Mouse (Mus musculus) heart, adult 11 months (tissue): ENCODE measurements at regions not wholly inside any gene's neighbourhood (a gene's known extent, or its start where the extent isn't known, plus 50 kb on each side); places are given as distances from the start of the nearest gene placed in this dataset.

Experiments used
- DNase-seq: peaks from one replicate; pipeline ENCODE4 v3.0.0; 2022

- DNase-seq, result peak; percentile 97
Measured at GRCm38 (mm10) chr11:64579826-64580225, 143.4 kb upstream of the F930015N05Rik start.

DNA sequence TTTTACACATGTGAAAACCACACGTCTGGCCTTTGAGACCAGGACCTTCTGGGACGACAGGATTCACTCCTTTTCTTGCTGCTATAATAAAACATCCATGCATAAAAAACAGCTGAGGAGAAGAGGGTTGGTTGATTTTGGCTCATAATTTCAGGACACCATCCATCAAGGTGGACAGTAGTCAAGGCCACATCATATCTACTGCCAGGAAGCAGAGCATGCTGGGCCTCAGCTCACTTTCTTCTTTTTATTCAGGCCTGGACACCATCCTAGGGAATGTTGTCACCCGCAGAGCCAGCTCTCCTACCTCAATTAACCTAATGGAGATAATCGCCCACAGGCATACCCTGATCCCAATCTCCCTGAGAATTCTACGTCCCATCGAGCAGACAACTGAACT is 149.6 kb upstream of the F930015N05Rik start:
- DNase-seq, result no peak

GRCm38 (mm10) chr11:64587034-64587710 is 150.7 kb upstream of the F930015N05Rik start:
- no peak for DNase-seq

DNA sequence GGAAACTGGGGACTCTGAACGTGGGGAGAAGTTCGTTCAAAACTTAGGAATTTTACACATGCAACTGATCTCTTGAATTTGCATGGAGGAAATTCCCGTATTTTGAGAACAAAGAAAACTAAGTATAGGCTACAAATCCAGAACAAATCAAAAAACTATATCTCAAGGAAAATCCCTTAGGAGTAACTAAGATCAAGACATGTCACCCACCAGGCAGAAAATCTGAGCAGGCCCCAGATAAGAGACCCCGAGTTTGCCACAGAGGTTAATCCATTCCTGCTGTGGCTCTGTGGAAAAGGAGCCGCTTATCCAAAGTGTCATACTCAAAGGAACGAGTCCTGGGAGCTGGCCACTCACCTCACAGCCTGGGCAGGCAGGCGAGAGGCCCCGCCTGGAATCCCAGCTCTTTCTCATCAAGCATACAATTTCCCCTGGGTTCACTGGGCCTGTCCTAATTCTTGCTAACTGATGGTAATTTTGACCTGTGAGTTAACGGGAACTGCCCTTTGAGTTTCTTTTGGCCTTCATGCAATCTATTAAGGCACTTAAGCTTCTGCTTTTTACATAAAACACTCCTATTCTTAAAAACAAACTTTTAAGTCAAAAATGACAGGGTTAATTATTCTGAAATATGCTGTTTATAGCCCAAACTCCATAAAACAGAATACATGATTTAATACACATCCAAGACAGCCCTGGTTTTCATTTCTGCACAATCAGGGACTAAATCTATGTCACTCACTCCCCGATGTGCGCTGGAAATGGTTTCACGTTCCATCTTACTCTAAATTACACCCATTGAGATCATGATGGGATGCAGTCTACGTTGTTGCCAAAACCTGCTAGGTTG is 151.5 kb upstream of the F930015N05Rik start:
- no peak for DNase-seq

- DNase-seq, result no peak
Measured at GRCm38 (mm10) chr11:64588601-64588989, 152.1 kb upstream of the F930015N05Rik start.

GRCm38 (mm10) chr11:64589026-64589425 is 152.6 kb upstream of the F930015N05Rik start:
- DNase-seq, result no peak

GRCm38 (mm10) chr11:64590091-64590490 is 153.6 kb upstream of the F930015N05Rik start:
- no peak for DNase-seq

DNA sequence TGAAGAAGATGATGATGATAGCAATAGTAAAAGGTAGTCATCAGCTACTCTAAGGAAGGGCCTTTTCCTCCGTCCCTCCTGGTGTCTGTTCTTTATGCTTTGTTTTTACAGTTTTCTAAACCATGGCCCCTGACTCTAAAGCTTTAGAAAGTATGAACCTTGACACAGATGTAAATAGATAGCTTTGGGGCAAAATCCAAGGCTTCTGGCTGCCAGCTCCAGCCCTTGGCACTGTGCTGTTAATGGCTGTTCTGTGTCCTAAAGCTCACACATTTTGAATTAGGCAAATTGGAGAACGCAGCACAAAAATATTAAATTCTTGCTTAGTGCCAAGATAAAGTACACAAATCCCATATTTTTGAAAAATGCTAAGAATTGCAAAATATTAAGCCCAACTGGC is 155.8 kb upstream of the F930015N05Rik start:
- no peak for DNase-seq

DNA sequence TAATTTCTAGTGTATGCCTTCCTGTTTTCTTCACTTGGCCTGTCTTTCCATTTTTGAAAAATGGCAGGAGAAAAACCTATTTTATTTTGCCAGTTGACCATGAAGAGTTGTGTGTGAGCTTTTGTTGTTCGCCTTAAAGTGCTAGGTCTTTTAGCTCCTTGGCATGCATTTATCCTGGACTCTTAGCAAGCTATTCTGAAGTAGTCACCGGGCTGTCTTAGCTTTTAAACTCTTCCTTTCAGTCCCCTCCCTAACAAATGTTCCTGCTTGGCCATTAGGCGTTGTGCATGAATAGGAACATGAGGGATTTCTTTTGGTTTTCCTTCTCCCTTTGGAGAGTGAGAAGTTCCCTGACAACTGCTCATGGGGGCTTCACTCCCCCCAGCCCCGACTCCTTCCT is 160.9 kb upstream of the F930015N05Rik start:
- DNase-seq, result no peak

DNA sequence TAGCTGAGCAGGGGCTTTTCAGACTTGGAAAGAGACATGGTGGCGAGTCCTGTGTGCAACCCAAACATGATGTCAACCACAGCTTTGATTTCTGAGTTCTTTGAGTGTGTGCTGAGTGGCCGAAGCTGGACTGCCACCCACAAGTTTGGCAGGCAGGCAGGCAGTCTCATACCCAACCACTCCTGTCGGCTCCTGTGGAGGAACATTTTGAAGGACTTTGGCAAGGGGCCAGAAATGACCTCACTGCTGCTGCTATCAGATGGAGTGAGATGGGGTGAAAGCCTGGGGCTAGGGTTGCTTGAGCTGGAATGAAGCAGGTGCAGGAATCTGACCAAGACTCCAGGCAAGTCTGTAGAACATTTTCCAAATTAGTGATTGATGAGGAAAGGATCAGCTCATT is 162.7 kb upstream of the F930015N05Rik start:
- peak; percentile 96 for DNase-seq

DNA sequence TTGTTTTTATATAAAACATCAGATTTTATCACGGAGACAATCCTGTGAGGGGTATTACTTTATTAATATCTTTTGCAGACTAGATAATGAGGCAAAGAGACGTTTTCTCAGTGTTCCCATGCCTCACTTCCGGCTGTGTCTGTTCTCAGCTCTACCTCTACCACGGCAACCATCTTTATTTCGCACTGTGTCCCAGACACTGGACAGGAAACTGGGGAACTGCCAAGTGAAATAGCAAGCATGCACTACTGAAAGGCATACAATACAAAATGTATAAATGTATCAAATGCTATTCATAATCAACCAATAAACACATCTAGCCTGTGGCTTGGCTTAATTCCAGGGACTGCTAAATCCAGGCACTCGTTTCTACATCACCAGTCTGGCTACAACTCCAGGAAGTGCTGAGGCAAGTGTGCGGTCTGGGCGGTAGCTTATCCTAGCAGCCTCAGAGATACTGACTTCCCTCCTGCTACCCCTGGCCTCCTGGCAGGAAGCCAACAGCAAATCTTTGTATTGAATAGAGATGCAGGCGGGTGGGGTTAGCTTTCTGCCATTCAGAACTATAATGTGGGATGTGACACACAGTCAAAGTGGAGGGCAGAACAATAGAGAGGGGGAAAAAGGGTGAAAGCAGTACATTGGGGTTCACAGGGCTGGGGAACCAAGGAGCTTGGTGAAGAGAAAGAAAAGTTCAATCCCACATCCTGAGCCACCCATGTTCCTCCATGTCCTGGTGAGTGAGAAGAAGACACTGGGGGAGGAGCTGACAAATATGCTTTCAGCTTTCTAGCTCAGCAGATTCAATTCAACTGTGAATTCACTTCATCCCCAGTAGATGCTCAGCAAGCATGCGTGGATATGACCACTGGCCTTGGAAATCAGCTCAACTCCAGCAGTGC is 164.0 kb upstream of the F930015N05Rik start:
- peak; percentile 97 for DNase-seq

GRCm38 (mm10) chr11:64609043-64609442 is 172.6 kb upstream of the F930015N05Rik start:
- no peak for DNase-seq

- no peak for DNase-seq
Measured at GRCm38 (mm10) chr11:64610724-64611123, 174.3 kb upstream of the F930015N05Rik start.

- no peak for DNase-seq
Measured at GRCm38 (mm10) chr11:64615140-64615539, 178.7 kb upstream of the F930015N05Rik start.

- DNase-seq, result peak; percentile 95
Measured at GRCm38 (mm10) chr11:64618631-64619385, 182.4 kb upstream of the F930015N05Rik start.

- peak; percentile 89 for DNase-seq
Measured at GRCm38 (mm10) chr11:64627180-64627579, 190.7 kb upstream of the F930015N05Rik start.

GRCm38 (mm10) chr11:64640947-64641346 is 204.5 kb upstream of the F930015N05Rik start:
- DNase-seq, result no peak

DNA sequence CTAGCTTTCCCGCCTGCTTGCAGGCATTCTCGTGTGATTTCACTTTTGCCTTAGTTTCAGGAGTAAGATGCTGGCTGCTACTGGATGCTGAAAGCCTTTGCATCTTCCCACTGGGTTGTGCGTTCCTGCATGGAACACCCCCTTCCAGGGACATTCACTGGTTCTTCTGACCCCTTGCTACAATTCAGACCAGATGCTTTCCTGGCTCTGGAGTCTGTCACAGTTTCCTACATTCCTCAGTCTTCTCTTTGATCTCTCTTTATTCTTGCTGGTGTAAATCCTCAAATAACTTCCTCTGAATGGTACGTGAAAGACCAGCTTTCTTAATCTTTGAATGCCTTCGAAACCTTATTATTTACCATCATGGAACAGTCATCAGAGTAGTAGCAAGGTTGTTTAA is 206.7 kb upstream of the F930015N05Rik start:
- DNase-seq, result no peak

GRCm38 (mm10) chr11:64647938-64648337 is 211.5 kb upstream of the F930015N05Rik start:
- DNase-seq, result no peak

GRCm38 (mm10) chr11:64650571-64651282 is 214.3 kb upstream of the F930015N05Rik start:
- peak; percentile 95 for DNase-seq

- DNase-seq, result peak; percentile 93
Measured at GRCm38 (mm10) chr11:64652811-64653210, 216.4 kb upstream of the F930015N05Rik start.

DNA sequence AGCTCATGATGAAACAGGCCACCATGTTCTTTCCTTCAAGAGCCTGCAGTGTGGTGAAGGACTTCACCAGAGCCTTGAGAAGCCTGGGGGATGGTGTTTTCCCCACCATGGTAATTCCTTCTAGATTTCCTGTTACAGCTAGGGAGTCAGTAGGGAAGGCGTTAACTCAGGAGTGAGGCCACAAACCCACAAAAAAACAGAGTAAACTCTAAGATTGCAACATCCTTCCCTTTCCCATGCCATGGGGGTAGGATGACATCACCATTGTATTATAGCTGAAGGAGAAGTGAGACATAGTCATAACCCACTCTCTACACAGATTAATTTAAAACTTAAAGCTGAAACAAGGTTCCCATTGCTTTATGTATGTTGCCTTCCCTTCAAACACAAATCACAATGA is 218.7 kb upstream of the F930015N05Rik start:
- peak; percentile 88 for DNase-seq
